Mouse (Mus musculus) lung, embryonic 16.5 days (tissue): ENCODE results near the gene Hyal2. TPM values are rescaled to one million over a fixed set of nuclear protein-coding genes. Genes with fewer than 3 reads are reported as not detected.

Experiments
- ATAC-seq: fragments of 200-750 bp; cut with Nextera tagmentation; 2 replicates; pipeline ENCODE4 v1.8.0; 2017; ENCODE audit warnings: low read depth, mild to moderate bottlenecking, moderate library complexity
- H3K27ac ChIP-seq: fragments of 300-500 bp; sonication (generic); 2 replicates; pipeline ENCODE4 v1.5.1; 2014; ENCODE audit warnings: mild to moderate bottlenecking, control low read depth, low read length
- H3K27me3 ChIP-seq: fragments of 300-500 bp; sonication (generic); 2 replicates; pipeline ENCODE4 v1.6.1; 2014; ENCODE audit warnings: low read depth, low read length, mixed read lengths; ENCODE audit not compliant: control insufficient read depth, insufficient read depth
- H3K36me3 ChIP-seq: fragments of 300-500 bp; sonication (generic); 2 replicates; pipeline ENCODE4 v1.6.1; 2014; ENCODE audit warnings: low read length; ENCODE audit not compliant: control insufficient read depth, insufficient read depth
- H3K4me1 ChIP-seq: fragments of 300-500 bp; sonication (generic); replicated peaks from 2 replicates; pipeline ENCODE4 v1.6.1; 2014; ENCODE audit warnings: low read length, mixed read lengths; ENCODE audit not compliant: control insufficient read depth, insufficient read depth
- H3K4me2 ChIP-seq: fragments of 300-500 bp; sonication (generic); 2 replicates; pipeline ENCODE4 v1.6.1; 2014; ENCODE audit warnings: low read depth, low read length, control low read depth
- H3K4me3 ChIP-seq: fragments of 300-500 bp; sonication (generic); 2 replicates; pipeline ENCODE4 v1.5.1; 2014; ENCODE audit warnings: mild to moderate bottlenecking, low read length, control low read depth
- H3K9ac ChIP-seq: fragments of 300-500 bp; sonication (generic); 2 replicates; pipeline ENCODE4 v1.6.1; 2014; ENCODE audit warnings: low read length, control low read depth
- H3K9me3 ChIP-seq: fragments of 300-500 bp; sonication (generic); 2 replicates; pipeline ENCODE4 v1.6.1; 2016; ENCODE audit warnings: low read length; ENCODE audit not compliant: control insufficient read depth
- whole genome bisulfite sequencing: fragments of 180-500 bp; shearing (Covaris S2); extraction: QIAGEN DNeasy Blood & Tissue Kit; methylation state at CpG from one replicate; pipeline ENCODE4 v1.1.7; 2014; 5-methylcytosine and 5-hydroxymethylcytosine counted together
- polyA plus RNA-seq: library from polyadenylated mRNA; unstranded; fragments of >200 nt; fragmentation: Nextera tagmentation; extraction: Ambion mirVana; gene quantifications from 2 replicates; pipeline ENCODE4 v1.2.1, GENCODE M21; 2015

The Hyal2 gene
- polyA plus RNA-seq, 1 experiment from 2014 or later: 101 TPM

DNA sequence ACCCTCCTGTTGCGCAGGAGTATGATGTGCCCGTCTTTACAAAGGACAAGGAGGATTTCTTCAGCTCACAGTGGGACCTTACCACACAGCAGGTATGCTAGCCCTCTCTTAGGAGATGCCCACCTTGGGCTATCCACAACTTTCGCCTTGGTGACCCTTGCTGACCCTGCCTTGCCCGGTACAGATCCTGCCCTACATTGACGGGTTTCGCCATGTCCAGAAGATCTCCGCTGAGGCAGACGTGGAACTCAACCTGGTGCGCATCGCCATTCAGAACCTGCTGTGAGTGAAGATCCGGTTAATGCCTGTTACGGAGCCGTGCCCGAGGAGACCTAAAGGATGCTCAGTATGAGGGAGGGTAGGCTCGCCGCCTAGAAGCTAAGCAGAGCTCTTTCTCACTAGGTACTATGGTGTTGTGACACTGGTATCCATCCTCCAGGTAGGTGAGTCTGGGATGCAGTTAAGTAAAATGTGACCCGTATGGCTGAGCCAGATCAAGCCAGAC is 23.5 kb upstream of the Hyal2 start:
- Histone ChIP-seq H3K4me1 (peaks cover 27% of the 10 kb centered on the region), H3K36me3 (peaks cover 17% of the 10 kb centered on the region), H3K4me3 (no peak overlapping the region), H3K27me3 (no peaks in the 10 kb centered on the region), H3K27ac (no peak overlapping the region), H3K9me3 (no peaks in the 10 kb centered on the region), H3K4me2 (no peak overlapping the region), H3K9ac (no peak overlapping the region)
- ATAC-seq: no peak
- WGBS: 94% methylated on average over 17 of the region's 17 CpGs

DNA sequence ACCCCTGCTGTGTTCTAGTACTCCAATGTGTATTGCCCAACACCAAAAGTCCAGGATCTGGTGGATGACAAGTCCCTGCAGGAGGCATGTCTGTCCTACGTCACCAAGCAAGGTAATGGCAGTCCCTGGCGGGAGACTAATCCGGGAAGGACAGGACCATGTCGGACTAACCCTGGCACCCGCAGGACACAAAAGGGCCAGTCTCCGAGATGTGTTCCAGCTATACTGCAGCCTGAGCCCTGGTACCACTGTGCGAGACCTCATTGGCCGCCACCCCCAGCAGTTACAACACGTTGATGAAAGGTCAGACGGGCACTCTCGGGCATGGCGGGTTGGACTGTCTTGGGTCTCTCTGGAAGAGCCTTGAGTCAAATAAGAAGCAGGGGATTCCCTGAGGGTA is 23.0 kb upstream of the Hyal2 start:
- Histone ChIP-seq H3K9me3 (no peaks in the 10 kb centered on the region), H3K27me3 (no peaks in the 10 kb centered on the region), H3K4me3 (no peak overlapping the region), H3K27ac (no peak overlapping the region), H3K4me2 (no peak overlapping the region), H3K9ac (no peak overlapping the region), H3K36me3 (peaks cover 13% of the 10 kb centered on the region), H3K4me1 (peaks cover 27% of the 10 kb centered on the region)
- ATAC-seq: no peak
- WGBS: 93% methylated on average over 12 of the region's 12 CpGs

DNA sequence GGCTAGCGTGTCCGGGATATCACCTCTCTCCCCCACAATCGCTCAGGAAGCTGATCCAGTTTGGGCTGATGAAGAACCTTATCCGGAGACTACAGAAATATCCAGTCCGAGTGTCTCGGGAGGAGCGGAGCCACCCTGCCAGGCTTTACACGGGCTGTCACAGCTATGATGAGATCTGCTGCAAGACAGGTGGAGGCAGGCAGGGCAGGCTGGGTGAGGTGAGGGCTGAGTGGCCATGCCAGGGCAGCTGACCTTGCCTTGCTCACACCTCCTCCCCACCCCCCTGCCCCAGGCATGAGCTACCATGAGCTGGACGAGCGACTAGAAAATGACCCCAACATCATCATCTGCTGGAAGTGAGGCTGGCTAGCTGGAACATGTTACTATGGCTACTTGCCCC is 22.5 kb upstream of the Hyal2 start:
- no peak overlapping the region for H3K9ac ChIP-seq
- no peak for ATAC-seq
- H3K27ac ChIP-seq: no peak overlapping the region
- H3K4me2 ChIP-seq: no peak overlapping the region
- H3K9me3 ChIP-seq: no peaks in the 10 kb centered on the region
- no peak overlapping the region for H3K4me3 ChIP-seq
- H3K4me1 ChIP-seq: peaks cover 27% of the 10 kb centered on the region
- WGBS: 77% methylated on average over 10 of the region's 10 CpGs
- H3K27me3 ChIP-seq: no peaks in the 10 kb centered on the region
- H3K36me3 ChIP-seq: peaks cover 10% of the 10 kb centered on the region; the same call in 1 of the 2 replicates

DNA sequence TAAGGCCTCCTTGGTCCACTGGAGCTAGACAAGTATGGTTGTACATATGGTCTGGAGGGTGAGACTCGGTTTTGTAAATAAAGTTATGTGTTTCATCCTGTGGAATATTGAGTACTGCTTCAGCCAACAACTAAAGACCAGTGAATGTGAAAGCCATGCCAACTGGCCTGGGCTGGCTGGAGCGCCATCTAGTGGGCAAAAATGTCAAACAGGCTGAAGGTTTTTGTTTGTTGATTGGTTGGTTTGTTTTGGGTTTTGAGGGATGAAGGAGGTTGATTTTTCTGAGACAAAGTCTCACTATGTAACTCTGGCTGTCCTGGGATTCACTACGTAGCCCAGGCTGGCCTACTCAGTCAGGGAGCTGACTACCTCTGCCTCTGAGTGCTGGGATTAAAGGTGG is 22.1 kb upstream of the Hyal2 start:
- H3K9ac ChIP-seq: no peak overlapping the region
- no peak overlapping the region for H3K4me3 ChIP-seq
- H3K4me2 ChIP-seq: no peak overlapping the region
- 13% methylated on average over 3 of the region's 3 CpGs for WGBS
- peaks cover 29% of the 10 kb centered on the region for H3K4me1 ChIP-seq
- H3K27ac ChIP-seq: no peak overlapping the region
- no peaks in the 10 kb centered on the region for H3K9me3 ChIP-seq
- ATAC-seq: no peak
- peaks cover 10% of the 10 kb centered on the region; the same call in 1 of the 2 replicates for H3K36me3 ChIP-seq
- no peaks in the 10 kb centered on the region for H3K27me3 ChIP-seq

DNA sequence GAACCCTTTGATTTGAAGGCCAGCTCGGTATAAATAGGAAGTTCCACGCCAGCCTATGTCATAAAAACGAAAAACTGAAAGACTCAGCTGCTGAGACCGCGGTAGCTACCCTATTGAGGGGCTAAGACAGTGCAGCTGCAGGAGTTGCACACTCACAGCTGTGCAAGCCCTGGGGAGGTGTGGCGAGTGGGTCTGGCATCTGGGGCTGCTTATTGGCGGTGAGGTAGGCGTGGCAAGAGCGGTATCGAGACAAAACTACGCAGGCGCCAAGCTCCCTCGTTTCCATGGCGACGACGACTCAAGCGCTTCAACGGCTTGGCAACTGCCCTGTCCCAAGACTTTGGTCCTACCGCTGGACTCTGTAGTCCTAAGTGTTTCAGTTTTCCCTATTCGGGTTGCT is 20.7 kb upstream of the Hyal2 start, which contains the start of gene Zmynd10:
Gene Zmynd10 (plus strand): TSS at position 273 of the 400 bp plus-strand sequence.
- Histone ChIP-seq H3K4me2 (peak within 1 kb of the TSS; percentile 49), H3K36me3 (peaks cover 10% of the 10 kb centered on the region; the same call in 1 of the 2 replicates), H3K4me1 (peaks cover 33% of the 10 kb centered on the region), H3K9me3 (no peaks in the 10 kb centered on the region), H3K9ac (0 out of 2 replicates have a peak within 1 kb of the TSS, but pooled peaks have one; percentile 31), H3K27ac (no peak within 1 kb of the TSS), H3K27me3 (no peaks in the 10 kb centered on the region), H3K4me3 (peak within 1 kb of the TSS; percentile 26)
- ATAC-seq: peak; percentile 62
- WGBS: 2% methylated on average over 20 of the region's 20 CpGs

DNA sequence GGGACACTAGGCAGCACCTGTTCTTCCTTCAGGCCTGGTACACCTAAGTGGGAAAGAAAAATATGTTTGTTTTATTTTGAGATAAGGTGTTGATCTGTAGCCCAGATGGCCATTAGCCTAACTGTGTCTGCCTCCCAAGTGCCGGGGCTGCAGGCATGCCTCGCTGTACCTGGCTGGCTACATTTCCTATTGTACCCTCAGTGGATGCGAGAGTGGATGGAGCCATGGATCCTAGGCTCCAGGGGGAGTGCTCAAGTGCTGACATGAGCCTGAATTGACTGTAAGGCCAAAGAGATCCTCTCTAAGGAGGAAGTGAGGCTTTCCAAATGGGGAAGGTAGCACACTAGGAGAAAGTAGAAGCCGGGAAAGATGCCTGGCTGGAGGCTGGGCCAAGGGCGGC is 19.8 kb upstream of the Hyal2 start:
- H3K36me3 ChIP-seq: peaks cover 10% of the 10 kb centered on the region; the same call in 1 of the 2 replicates
- H3K9ac ChIP-seq: no peak overlapping the region
- H3K4me1 ChIP-seq: peaks cover 35% of the 10 kb centered on the region
- H3K27me3 ChIP-seq: no peaks in the 10 kb centered on the region
- no peaks in the 10 kb centered on the region for H3K9me3 ChIP-seq
- 80% methylated on average over 5 of the region's 5 CpGs for WGBS
- no peak overlapping the region for H3K4me3 ChIP-seq
- no peak overlapping the region for H3K27ac ChIP-seq
- H3K4me2 ChIP-seq: no peak overlapping the region
- ATAC-seq: no peak

DNA sequence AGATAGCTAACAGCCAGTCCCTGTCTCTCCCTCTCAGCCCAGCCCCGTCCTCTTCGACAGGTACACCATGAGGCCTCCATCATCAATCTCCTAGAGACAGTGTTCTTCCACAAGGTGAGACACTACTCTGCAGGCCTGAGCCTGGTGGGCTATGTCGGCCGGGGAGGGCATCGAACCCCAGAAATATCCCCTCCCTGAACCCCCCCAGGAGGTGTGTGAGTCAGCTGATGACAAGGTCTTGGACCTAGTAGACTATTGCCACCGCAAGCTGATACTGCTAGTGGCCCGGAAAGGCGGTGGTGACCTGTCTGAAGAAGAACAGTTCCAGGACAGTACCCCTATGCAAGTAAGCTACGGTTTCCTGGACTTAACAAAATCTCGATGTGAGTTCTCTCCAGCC is 18.9 kb upstream of the Hyal2 start:
- no peak for ATAC-seq
- no peak overlapping the region for H3K4me3 ChIP-seq
- peaks cover 10% of the 10 kb centered on the region; the same call in 1 of the 2 replicates for H3K36me3 ChIP-seq
- no peak overlapping the region for H3K9ac ChIP-seq
- no peaks in the 10 kb centered on the region for H3K27me3 ChIP-seq
- no peaks in the 10 kb centered on the region for H3K9me3 ChIP-seq
- H3K4me2 ChIP-seq: no peak overlapping the region
- no peak overlapping the region for H3K27ac ChIP-seq
- H3K4me1 ChIP-seq: peaks cover 43% of the 10 kb centered on the region
- WGBS: 82% methylated on average over 10 of the region's 10 CpGs

DNA sequence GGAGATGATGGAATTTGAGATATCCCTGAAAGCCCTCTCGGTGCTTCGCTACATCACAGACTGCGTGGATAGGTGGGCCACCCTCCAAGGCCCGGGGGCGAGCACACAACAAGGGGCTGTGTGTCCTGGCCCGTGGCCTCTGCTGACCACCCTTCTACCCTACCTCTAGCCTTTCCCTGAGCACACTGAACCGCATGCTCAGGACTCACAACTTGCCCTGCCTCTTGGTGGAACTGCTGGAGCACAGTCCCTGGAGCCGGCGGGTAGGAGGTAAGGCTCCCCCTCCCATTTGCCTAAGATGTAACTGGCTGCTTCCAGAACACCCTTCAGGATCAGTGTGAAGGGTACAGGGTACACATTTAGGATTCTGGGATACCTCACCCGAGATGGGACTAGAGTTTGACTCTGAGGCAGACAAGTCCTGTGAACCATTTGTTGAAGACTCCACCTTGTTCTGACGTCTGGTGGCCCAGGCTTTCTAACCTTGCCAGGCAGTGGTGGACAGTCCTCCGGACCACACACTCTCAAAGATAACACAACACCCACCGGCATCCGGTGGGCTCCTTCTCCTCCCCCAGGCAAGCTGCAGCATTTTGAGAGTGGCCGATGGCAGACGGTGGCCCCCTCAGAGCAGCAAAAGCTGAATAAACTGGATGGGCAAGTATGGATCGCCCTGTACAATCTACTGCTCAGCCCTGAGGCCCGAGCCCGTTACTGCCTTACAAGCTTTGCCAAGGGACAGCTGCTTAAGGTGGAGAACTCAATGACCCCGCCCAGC is 18.3 kb upstream of the Hyal2 start:
- Histone ChIP-seq H3K4me1 (peaks cover 44% of the 10 kb centered on the region), H3K27me3 (no peaks in the 10 kb centered on the region), H3K4me3 (no peak overlapping the region), H3K9me3 (no peaks in the 10 kb centered on the region), H3K9ac (no peak overlapping the region), H3K4me2 (no peak overlapping the region), H3K36me3 (peaks cover 4% of the 10 kb centered on the region; the same call in 1 of the 2 replicates), H3K27ac (no peak overlapping the region)
- WGBS: 73% methylated on average over 20 of the region's 20 CpGs
- ATAC-seq: no peak

DNA sequence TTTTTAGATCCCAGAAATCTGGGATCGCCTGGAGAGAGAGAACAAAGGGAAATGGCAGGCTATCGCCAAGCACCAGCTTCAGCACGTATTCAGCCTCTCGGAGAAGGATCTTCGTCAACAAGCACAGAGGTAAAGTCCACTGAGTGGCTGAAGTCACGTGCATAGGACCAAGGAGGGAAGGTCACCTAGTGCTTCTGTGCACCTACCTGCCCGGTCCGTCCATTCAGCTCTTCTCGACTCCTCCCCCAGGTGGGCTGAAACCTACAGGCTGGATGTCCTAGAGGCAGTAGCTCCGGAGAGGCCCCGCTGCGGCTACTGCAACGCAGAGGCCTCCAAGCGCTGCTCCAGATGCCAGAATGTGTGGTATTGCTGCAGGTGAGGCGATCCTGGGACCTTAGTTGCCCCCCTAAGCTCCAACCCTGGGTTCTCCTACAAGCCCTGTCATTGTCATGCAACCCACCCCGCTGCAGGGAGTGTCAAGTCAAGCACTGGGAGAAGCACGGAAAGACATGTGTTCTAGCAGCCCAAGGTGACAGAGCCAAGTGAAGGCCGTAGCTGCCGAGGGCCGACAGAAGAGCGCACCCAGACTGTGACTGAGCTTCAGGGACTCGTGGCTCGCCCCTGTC is 17.1 kb upstream of the Hyal2 start:
- peak overlapping the region; percentile 91 for H3K4me2 ChIP-seq
- H3K9ac ChIP-seq: peak overlapping the region; percentile 73
- H3K27me3 ChIP-seq: no peaks in the 10 kb centered on the region
- H3K4me3 ChIP-seq: peak overlapping the region; percentile 54
- peak overlapping the region; percentile 18; the same call in 1 of the 2 replicates for H3K27ac ChIP-seq
- 29% methylated on average over 23 of the region's 23 CpGs for WGBS
- H3K4me1 ChIP-seq: peaks cover 45% of the 10 kb centered on the region
- no peaks in the 10 kb centered on the region for H3K9me3 ChIP-seq
- no peak for ATAC-seq
- no peaks in the 10 kb centered on the region for H3K36me3 ChIP-seq
